Mouse (Mus musculus) spleen, postnatal 36 days (tissue): ENCODE data around the gene Tmx2.
"Not testable (repeated sequence)": the region's sequence is repeated elsewhere in the genome, so short reads cannot be mapped to it uniquely, and the experiment has no call there.

ENCODE experiments used
- DNase-seq, 2 experiments: peaks; one replicate each; pipeline ENCODE4 v3.0.0; 2022; ENCODE audit warnings: low spot score in 2 of 2, mixed read lengths in 1 of 2

Gene Tmx2

DNA sequence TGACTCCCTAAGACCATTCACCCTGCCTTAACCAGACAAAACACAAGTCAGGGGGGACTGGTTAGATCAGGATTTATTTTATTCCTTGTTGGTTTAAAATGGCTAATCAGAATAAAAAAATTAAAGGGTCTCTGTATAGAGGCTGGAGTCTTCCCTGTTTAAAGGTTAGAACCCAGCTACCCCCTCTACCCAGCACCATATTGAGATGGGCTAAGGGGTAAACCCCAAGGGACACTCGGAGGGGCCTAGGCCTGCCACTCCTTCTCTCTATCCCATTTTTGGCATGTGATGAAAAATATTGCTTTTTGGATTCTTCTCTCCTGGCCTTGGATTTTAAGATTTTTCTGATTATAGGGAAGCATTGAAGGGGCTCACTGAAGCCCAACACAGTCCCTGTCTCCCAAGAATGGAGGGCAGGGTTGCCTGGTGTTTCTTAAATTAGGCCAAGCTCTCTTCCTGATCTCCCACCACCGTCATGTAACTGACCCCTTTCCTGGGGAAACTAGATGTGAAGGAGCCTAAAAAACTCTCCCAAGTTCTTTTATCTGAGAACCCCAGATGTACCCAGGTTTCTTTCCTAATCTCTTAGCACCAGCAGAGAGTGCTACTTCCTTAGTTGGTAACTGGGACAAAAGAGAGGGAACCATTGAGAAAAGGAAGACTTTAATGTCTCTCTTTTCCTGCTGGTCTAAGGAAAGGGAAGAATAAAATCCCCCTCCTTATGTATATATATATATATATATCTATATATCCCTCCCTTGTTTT, 9.3 kb upstream of the Tmx2 start:
- no peak for DNase-seq

DNA sequence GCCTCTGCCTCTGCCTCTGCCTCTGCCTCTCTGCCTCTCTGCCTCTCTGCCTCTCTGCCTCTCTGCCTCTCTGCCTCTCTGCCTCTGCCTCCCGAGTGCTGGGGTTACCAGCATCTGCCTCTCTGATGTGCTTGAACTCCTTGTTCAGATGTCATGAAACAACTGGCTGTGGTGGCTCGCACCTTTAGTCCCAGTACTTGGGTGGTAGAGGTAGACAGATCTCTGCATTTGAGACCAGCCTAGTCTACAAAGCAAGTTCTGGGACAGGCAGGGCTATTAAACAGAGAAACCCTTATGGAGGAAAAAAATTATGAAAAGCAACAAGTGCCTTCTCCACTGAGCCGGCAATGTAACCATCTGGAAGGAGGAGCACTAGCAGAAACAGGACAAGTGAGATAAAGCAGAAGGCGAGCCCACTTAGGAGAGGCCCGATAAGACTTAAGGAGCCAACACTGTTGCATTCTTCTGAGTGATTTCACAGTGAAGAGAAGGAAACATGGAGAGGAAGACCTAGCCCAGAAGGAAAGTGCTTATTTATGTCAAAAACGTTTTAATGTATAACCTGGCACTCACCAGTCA, 3.8 kb upstream of the Tmx2 start:
- peak; percentile 36 to 60 for DNase-seq

DNA sequence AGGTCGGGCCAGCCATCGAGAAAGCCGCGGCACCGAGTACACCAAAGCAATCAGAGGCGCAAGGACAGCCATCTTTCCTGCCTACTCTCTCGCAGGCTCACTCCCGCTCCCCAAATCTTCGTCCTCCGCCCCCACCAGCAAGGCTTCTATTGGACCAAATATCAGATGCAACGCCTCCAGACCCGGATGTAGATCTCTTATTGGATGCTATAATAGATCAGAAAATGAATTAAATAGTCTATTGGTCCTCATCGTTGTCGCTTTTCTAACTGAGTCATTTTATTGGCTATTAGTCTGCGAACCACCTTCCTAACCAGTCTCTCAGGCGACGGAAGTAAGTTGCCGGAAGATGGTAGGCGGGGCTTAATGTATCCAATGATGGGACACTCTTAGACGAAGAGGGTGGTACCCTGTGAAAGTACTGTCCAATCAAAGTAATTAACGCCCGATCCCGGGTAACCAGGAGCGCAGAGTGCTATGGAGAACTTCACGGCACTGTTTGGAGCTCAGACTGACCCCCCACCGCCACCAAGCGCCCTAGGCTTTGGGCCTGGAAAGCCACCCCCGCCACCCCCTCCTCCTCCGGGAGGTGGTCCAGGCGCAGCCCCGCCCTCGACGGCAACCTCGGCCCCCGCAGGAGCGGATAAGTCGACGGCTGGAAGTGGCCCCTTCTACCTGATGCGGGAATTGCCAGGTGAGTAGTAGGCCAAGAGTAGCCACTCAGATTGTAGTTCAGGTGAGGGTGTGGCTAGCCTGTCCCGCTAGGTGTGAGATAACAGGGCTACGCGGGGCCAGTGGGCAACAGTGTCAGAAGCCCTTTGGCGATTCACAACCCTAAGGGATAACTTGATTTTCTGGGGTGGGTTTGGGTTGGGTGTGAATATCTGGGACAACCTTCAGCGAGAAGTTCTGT, 716 bp downstream of the Tmx2 start, which contains the start of the genes Gm28635 and Med19:
Gene Gm28635, minus strand, starts transcription at position 74 of the 913 bp plus-strand sequence.
Gene Med19, plus strand, starts transcription at position 435 of the 913 bp plus-strand sequence.
- DNase-seq, result peak; percentile 95 to 99

DNA sequence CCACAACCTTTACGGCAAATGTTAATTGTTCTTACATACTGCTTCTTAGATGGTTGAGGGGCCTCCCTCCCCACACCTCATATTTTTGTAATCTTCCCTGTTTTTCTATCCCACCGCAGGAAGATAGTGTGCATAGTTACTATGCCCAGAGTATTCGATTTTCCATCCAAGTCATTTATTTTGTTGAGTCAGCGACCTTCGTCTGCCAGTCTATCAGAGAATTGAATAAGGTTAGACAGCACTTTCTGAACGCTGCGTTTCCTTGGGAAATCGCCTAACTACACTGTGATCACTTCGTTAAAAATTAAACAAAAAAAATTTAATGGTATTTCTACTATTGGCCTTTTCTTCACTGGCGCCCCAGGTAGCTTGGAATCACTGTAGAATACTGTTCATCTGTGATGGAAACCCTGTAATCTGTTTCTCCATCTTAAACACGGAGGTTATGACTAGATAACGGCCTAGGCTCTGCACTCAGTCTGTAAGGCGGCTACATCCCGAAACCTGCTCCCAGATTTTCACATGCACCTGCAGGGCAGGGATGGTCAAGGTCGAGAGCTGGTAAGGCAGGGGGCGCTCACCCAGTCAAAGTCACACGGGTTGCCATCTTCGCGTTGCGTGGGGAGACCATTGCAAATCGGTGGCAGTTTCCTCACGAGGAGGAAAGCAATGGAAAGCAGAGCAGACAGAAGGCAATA, 1.5 kb downstream of the Tmx2 start:
- no peak for DNase-seq

DNA sequence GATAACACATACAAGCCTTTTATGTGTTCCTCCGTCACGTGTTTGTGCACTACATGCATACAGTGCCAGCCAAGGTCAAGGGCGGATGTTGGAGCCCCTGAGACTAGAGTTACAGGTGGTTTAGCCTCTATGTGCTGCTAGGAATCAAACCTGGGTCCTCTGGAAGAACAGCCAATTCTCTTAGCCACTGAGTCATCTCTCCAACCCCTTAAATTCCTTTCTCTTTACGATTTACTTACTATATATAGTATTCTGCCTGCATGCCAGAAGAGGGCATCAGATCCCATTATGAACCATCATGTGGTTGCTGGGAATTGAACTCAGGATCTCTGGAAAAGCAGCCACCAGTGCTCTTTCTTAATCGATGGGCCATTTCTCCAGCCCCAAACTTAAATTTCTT, 7.4 kb downstream of the Tmx2 start:
- DNase-seq, result not testable (repeated sequence)

GRCm38 (mm10) chr2:84670569-84670933, 8.4 kb downstream of the Tmx2 start, which contains the start of gene Selenoh:
Gene Selenoh, minus strand, starts transcription at chr2:84670770.
- DNase-seq, result peak; percentile 83 to 88

GRCm38 (mm10) chr2:84669828-84670568, 8.9 kb downstream of the Tmx2 start:
- DNase-seq, result no peak

DNA sequence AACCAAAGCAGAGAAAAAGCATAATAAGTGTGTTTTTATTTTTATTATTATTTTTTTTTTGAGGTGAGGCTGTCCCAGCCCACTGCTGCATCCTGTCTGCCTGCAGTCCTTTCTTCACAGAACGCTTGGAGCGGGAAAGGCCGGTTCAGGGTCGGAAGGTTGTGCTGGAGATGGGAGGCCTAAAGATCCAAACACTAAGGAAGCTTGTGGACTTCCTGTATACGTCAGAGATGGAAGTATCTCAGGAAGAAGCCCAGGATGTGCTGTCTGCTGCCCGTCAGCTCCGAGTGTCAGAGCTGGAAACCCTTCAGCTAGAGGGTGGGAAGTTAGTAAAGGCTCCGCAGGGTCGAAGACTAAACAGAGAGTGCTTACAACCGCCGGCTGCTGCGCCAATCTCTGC, 12.9 kb downstream of the Tmx2 start:
- DNase-seq, result no peak

DNA sequence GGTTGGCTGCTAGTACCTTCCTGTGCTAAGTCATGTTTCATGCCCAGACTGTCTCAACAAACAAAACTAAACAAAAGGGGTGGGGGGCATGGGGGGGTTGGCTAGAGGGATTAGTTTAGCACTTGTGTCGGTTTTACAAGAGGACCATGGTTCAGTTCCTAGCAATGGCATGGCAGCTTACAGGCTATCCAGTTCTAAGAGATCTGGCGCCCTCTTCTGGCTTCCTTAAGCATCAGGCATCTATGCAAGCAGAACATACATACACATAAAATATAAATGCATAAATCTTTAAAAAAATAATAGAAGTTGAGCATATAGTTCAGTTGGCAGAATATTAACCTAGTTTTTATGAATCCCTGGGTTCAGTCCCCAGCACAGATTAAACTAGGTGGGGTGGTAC, 16.1 kb downstream of the Tmx2 start:
- DNase-seq, result peak; percentile 47 to 58

GRCm38 (mm10) chr2:84660253-84660652, 18.7 kb downstream of the Tmx2 start:
- peak; percentile 67 to 76 for DNase-seq

- DNase-seq, result no peak
These were observed 20.1 kb downstream of the Tmx2 start, which contains the start of gene Btbd18 for GRCm38 (mm10) chr2:84658806-84659205. Gene Btbd18, plus strand, starts transcription at chr2:84659079.

GRCm38 (mm10) chr2:84655864-84656263, 23.1 kb downstream of the Tmx2 start:
- peak; percentile 42 to 49 for DNase-seq

GRCm38 (mm10) chr2:84653354-84653753, 25.6 kb downstream of the Tmx2 start:
- DNase-seq, result no peak

- DNase-seq, result peak; percentile 17 to 41
These were observed 28.3 kb downstream of the Tmx2 start, which contains the start of gene Ctnnd1 for GRCm38 (mm10) chr2:84650464-84651195. Gene Ctnnd1, minus strand, starts transcription at chr2:84650765.

- no peak for DNase-seq
These were observed 29.3 kb downstream of the Tmx2 start for GRCm38 (mm10) chr2:84649674-84650073.

GRCm38 (mm10) chr2:84648369-84648768, 30.6 kb downstream of the Tmx2 start:
- no peak for DNase-seq

- no peak for DNase-seq
These were observed 31.8 kb downstream of the Tmx2 start for GRCm38 (mm10) chr2:84647051-84647568.

GRCm38 (mm10) chr2:84646138-84646537, 32.8 kb downstream of the Tmx2 start:
- DNase-seq, result no peak

GRCm38 (mm10) chr2:84640833-84641232, 38.1 kb downstream of the Tmx2 start:
- DNase-seq, result no peak
